Mouse (Mus musculus): ENCODE measurements around the gene Gas7. TPM values are rescaled to one million over a fixed set of nuclear protein-coding genes. Genes with fewer than 3 reads are reported as not detected.

Gas7 gene
- polyA plus RNA-seq, 1 experiment = 14.4 TPM

DNA sequence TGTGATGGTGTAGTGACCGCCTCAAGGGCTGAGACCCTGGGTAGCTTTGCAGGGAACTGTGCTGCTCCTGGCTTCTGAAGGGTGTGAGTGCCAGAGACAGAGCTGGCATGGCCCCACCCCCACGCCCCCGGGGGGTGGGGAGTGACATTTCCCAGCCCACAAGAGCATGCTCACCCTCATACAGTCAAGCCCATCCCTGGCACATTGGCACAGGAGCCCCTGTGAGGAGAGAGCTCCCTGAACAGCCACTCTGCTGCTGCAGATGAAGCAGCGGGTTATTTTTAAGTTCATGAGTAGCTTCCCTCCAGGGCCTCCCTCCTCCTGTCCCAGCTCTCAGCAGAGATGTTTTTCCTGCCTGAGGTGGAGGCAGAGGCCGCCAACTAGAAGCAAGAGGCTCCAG is 216.9 kb downstream of the Gas7 start:
- no peaks in the 10 kb centered on the region for H3K4me1 ChIP-seq (ENCODE audit: control insufficient read depth, insufficient read depth, low read length)
- H3K4me3 ChIP-seq (ENCODE audit: control insufficient read depth, low read depth, low read length) = no peak overlapping the region
- TF ChIP-seq CTCF (IDR thresholded peaks at IDR 0.05; ENCODE audit: control insufficient read depth, insufficient read depth, insufficient replicate concordance, low read depth, low read length) = no peak
- TF ChIP-seq POLR2A (IDR thresholded peaks at IDR 0.05; ENCODE audit: control insufficient read depth, low read depth, low read length) = no peak
- no peak overlapping the region for H3K27ac ChIP-seq (ENCODE audit: control insufficient read depth, insufficient read depth, low read depth, low read length)
- H3K36me3 ChIP-seq (ENCODE audit: control insufficient read depth, insufficient read depth, low read length) = no peaks in the 10 kb centered on the region
- no peaks in the 10 kb centered on the region for H3K27me3 ChIP-seq (ENCODE audit: control insufficient read depth, insufficient read depth, low read length)

DNA sequence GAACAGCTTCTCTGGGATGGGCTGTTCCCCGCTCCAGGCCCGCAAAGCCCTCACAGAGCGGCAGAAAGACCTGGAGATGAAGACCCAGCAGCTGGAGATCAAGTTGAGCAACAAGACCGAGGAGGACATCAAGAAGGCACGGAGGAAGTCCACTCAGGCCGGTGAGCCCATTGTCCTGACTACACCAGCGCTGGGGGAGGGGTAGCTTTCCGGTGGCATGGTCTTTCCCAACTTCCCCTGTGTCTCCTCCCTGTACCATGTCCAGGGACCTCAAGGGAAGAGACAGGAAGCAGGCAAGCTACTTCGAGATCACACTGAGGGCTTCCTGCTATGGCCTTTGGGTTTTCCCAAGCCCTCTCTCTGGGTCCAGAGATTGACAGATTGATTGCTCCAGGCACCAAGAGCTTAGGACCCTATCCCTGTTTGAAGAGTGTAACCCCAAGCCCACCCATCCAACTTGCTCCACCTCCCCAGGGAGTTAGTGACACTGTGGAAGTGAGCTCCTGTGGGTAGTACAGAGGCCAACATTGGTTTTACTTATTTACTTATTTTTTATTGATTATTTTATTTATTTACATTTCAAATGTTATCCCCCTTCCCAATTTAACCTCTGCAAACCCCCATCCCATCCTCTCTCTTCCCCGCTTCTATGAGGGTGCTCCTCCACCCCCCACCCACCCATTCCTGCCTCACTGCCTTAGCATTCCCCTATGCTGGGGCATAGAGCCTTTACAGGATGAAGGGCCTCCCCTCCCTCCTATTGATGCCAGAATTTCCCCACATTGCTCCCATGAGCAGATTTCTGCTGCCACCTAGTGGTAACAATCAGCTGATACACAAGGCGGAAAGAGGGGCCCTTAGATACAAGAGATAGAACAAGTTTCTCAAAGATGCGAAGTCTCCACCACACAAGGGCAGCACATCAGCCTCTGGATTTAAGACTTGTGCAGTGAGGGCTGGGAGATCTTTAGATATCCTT is 220.6 kb downstream of the Gas7 start:
- no peaks in the 10 kb centered on the region for H3K36me3 ChIP-seq (ENCODE audit: control insufficient read depth, insufficient read depth, low read length)
- no peaks in the 10 kb centered on the region for H3K27me3 ChIP-seq (ENCODE audit: control insufficient read depth, insufficient read depth, low read length)
- TF ChIP-seq CTCF (IDR thresholded peaks at IDR 0.05; ENCODE audit: control insufficient read depth, insufficient read depth, insufficient replicate concordance, low read depth, low read length) (peak; percentile 59; the same call in 1 of the 2 replicates), POLR2A (IDR thresholded peaks at IDR 0.05; ENCODE audit: control insufficient read depth, low read depth, low read length) (no peak)
- no peak overlapping the region for H3K4me3 ChIP-seq (ENCODE audit: control insufficient read depth, low read depth, low read length)
- H3K27ac ChIP-seq (ENCODE audit: control insufficient read depth, insufficient read depth, low read depth, low read length) = no peak overlapping the region
- H3K4me1 ChIP-seq (ENCODE audit: control insufficient read depth, insufficient read depth, low read length) = no peaks in the 10 kb centered on the region

DNA sequence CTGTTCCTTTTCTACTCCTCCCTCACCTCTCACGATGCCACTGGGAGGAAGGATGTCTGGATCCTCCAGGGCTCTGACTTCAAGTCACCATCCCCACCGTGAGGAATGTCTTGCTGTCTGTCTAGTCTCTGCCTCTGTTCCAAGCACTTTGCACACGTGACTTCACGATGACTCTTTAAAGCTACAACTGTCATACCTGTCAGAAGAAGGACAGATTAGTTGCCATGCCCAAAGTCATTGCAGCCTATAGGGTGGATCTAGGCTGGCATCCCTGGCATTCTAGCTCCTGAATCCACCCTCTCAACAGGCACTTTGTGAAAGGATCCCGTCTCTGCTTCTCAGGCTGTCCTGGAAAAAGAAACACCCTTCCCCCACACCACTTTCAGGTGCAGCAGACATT is 224.1 kb downstream of the Gas7 start:
- H3K36me3 ChIP-seq (ENCODE audit: control insufficient read depth, insufficient read depth, low read length) = no peaks in the 10 kb centered on the region

DNA sequence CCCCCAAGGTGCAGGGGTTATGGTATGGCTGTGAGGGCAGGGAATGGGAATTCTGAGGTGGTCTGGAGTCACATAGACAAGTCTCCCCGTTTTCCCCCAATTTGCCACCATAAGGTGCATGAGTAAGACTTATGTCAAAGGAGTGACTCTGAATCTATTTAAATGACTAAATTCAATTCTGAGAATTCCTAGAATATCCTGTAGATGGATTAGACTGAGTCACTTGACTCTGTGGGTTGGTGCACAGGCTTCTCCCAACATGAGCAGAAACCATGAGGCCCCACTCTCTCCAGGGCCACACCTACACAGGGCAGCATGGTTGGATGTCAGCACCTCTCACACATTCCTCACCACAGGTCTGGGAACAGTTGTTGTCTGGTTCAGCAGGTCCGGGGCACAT is 224.7 kb downstream of the Gas7 start:
- H3K36me3 ChIP-seq (ENCODE audit: control insufficient read depth, insufficient read depth, low read length) = no peaks in the 10 kb centered on the region
- peaks cover 3% of the 10 kb centered on the region for H3K4me1 ChIP-seq (ENCODE audit: control insufficient read depth, insufficient read depth, low read length)
- H3K4me3 ChIP-seq (ENCODE audit: control insufficient read depth, low read depth, low read length) = no peak overlapping the region
- H3K27ac ChIP-seq (ENCODE audit: control insufficient read depth, insufficient read depth, low read depth, low read length) = no peak overlapping the region
- no peak for TF ChIP-seq CTCF (IDR thresholded peaks at IDR 0.05; ENCODE audit: control insufficient read depth, insufficient read depth, insufficient replicate concordance, low read depth, low read length)
- TF ChIP-seq POLR2A (IDR thresholded peaks at IDR 0.05; ENCODE audit: control insufficient read depth, low read depth, low read length) = no peak
- H3K27me3 ChIP-seq (ENCODE audit: control insufficient read depth, insufficient read depth, low read length) = no peaks in the 10 kb centered on the region

More for the DNA sequence above, 224.1 kb downstream of the Gas7 start:
- Histone ChIP-seq H3K4me3 (ENCODE audit: control insufficient read depth, low read depth, low read length) (no peak overlapping the region), H3K27me3 (ENCODE audit: control insufficient read depth, insufficient read depth, low read length) (no peaks in the 10 kb centered on the region), H3K27ac (ENCODE audit: control insufficient read depth, insufficient read depth, low read depth, low read length) (no peak overlapping the region), H3K4me1 (ENCODE audit: control insufficient read depth, insufficient read depth, low read length) (peaks cover 3% of the 10 kb centered on the region)
- TF ChIP-seq CTCF (IDR thresholded peaks at IDR 0.05; ENCODE audit: control insufficient read depth, insufficient read depth, insufficient replicate concordance, low read depth, low read length) (no peak), POLR2A (IDR thresholded peaks at IDR 0.05; ENCODE audit: control insufficient read depth, low read depth, low read length) (no peak)

DNA sequence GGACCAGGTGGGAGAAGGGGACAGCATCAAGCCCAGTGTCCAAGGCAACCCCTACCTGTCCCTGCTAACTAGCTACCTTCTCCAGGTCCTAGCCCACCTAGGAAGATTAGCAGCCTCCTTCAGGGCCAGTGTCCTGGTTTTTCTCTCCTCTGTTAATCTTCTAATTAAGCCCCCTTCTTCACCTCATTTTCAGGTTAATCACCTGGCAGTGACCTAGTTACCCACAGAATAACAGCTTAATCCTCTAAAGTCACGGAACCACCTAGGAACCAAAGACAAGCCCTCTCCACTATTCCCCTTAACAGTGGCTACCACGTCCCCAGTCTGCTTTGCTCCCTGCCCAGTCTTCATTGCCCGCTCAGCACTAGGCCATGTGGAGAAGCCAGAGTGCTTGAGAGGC is 226.6 kb downstream of the Gas7 start:
- H3K36me3 ChIP-seq (ENCODE audit: control insufficient read depth, insufficient read depth, low read length) = no peaks in the 10 kb centered on the region
- TF ChIP-seq CTCF (IDR thresholded peaks at IDR 0.05; ENCODE audit: control insufficient read depth, insufficient read depth, insufficient replicate concordance, low read depth, low read length) = no peak
- TF ChIP-seq POLR2A (IDR thresholded peaks at IDR 0.05; ENCODE audit: control insufficient read depth, low read depth, low read length) = no peak

DNA sequence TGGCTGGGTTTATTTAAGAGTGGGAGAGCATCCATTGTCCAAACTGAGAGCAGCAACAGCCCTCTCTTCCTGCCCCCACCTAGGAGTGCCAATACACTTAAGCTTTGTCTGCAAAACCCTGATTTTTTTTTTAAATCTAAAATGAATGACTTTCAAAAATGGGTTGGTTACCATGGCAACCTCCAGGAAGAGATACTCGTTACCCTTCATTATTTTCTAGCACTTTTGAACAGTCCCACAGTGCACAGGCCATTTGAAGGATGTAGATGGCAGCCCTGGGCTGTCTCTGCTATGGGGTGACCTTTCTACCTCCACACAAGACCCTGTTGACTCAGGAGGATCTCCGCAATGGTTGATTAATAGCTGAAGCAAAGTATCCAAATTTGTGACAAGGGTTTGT is 230.9 kb downstream of the Gas7 start:
- TF ChIP-seq CTCF (IDR thresholded peaks at IDR 0.05; ENCODE audit: control insufficient read depth, insufficient read depth, insufficient replicate concordance, low read depth, low read length) (no peak), POLR2A (IDR thresholded peaks at IDR 0.05; ENCODE audit: control insufficient read depth, low read depth, low read length) (no peak)
- H3K36me3 ChIP-seq (ENCODE audit: control insufficient read depth, insufficient read depth, low read length) = no peaks in the 10 kb centered on the region
- peaks cover 3% of the 10 kb centered on the region for H3K4me1 ChIP-seq (ENCODE audit: control insufficient read depth, insufficient read depth, low read length)

More for the DNA sequence above, 226.6 kb downstream of the Gas7 start:
- H3K4me3 ChIP-seq (ENCODE audit: control insufficient read depth, low read depth, low read length) = no peak overlapping the region
- peaks cover 3% of the 10 kb centered on the region for H3K4me1 ChIP-seq (ENCODE audit: control insufficient read depth, insufficient read depth, low read length)
- no peaks in the 10 kb centered on the region for H3K27me3 ChIP-seq (ENCODE audit: control insufficient read depth, insufficient read depth, low read length)
- no peak overlapping the region for H3K27ac ChIP-seq (ENCODE audit: control insufficient read depth, insufficient read depth, low read depth, low read length)

DNA sequence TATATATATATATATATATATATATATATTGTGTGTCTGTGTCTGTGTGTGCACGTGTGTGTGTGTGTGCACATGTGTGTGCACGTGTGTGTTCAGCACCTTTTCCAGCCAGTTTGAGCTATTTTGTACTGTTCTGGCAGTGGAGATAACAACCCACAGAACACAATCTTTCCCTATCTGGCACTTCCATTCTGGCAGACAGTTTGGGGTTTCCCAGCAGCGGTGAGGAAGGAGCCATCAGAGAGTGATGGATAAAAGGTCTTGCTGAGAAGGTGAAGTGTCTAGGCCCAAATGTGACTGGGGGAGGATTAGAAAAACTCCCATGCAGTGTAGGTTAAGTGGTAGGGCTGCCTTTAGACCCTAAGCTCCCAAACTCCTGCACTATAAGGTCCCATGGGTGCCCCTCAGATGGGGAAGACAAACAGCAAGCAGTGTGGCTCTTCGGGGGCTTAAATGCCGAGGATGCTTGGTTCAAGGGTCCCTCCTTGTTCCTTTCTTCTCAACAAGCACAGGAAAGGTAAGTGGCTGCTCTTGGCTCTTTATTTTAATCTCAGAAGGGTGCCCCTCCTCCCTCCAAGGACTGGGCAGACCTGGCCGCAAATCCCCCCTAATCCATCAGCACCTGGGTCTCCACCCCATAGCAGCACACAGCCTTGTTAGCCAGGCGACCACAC is 239.6 kb downstream of the Gas7 start, which contains the start of gene Rcvrn:
Gene Rcvrn (plus strand): TSS at position 624 of the 674 bp plus-strand sequence.
- H3K4me3 ChIP-seq (ENCODE audit: control insufficient read depth, low read depth, low read length) = peak within 1 kb of the TSS; percentile 7
- TF ChIP-seq CTCF (IDR thresholded peaks at IDR 0.05; ENCODE audit: control insufficient read depth, insufficient read depth, insufficient replicate concordance, low read depth, low read length) (no peak), POLR2A (IDR thresholded peaks at IDR 0.05; ENCODE audit: control insufficient read depth, low read depth, low read length) (no peak)
- H3K27ac ChIP-seq (ENCODE audit: control insufficient read depth, insufficient read depth, low read depth, low read length) = no peak within 1 kb of the TSS
- H3K36me3 ChIP-seq (ENCODE audit: control insufficient read depth, insufficient read depth, low read length) = no peaks in the 10 kb centered on the region
- H3K4me1 ChIP-seq (ENCODE audit: control insufficient read depth, insufficient read depth, low read length) = peaks cover 8% of the 10 kb centered on the region
- no peaks in the 10 kb centered on the region for H3K27me3 ChIP-seq (ENCODE audit: control insufficient read depth, insufficient read depth, low read length)

More for the DNA sequence above, 230.9 kb downstream of the Gas7 start:
- no peak overlapping the region for H3K27ac ChIP-seq (ENCODE audit: control insufficient read depth, insufficient read depth, low read depth, low read length)
- H3K4me3 ChIP-seq (ENCODE audit: control insufficient read depth, low read depth, low read length) = no peak overlapping the region
- no peaks in the 10 kb centered on the region for H3K27me3 ChIP-seq (ENCODE audit: control insufficient read depth, insufficient read depth, low read length)
